Mouse (Mus musculus): ENCODE data around the gene Zfp712. TPM values are rescaled to one million over a fixed set of nuclear protein-coding genes. Genes with fewer than 3 reads are reported as not detected.
A peak's percentile ranks its signal among the peaks of the same experiment; 100 is the strongest.

Zfp712 gene
- polyA plus RNA-seq (2015; fragmentation: Nextera tagmentation; extraction: Ambion mirVana): 0.74 and 0.80 TPM in 2 replicates

DNA sequence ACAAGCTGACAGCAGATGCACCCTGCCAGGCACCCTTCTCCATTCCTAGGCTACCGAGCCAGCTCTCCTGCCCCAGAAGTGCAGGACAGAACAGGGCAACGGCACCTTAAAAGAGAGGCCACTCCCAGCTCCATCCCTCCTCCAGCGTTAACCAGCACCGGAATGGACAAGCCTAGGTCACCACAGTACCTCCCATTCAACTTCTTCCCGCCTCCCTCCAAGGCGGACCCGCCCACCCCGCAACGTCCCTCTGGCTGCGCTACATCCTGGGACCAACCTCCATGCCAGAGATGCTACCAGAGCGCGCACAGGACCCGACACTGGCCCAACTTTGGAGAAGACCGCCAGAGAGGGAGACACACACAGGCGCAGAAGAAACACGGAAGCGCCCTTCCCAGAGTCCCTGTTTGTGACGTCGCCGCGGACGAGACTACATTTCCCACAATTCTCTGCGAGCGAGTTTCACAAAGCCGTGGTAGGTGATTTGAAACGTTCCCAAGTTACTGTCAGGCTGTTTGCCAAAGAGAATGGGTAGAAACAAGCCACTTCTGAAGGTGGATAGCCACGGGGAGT is at the start of gene Zfp712:
Zfp712 (minus strand) TSS at position 385 of the 573 bp plus-strand sequence.
- whole genome bisulfite sequencing (ENCODE audit: insufficient replicate concordance): under 1% methylated on average over 27 of the region's 27 CpGs
- no peaks in the 10 kb centered on the region for H3K9me3 ChIP-seq (replicated peaks; ENCODE audit: control insufficient read depth, low read length)
- H3K4me1 ChIP-seq (ENCODE audit: control insufficient read depth, low read depth, low read length): peaks cover 4% of the 10 kb centered on the region; the same call in 1 of the 2 replicates
- ATAC-seq (ENCODE audit: low read depth): peak; percentile 99
- H3K4me3 ChIP-seq (ENCODE audit: low read depth, low read length): peak within 1 kb of the TSS; percentile 70
- no peaks in the 10 kb centered on the region for H3K36me3 ChIP-seq (ENCODE audit: control insufficient read depth, insufficient read depth)
- H3K27ac ChIP-seq (ENCODE audit: low read length): peak within 1 kb of the TSS; percentile 88
- peak within 1 kb of the TSS; percentile 68 for H3K9ac ChIP-seq (ENCODE audit: low read depth, low read length)
- H3K4me2 ChIP-seq (ENCODE audit: low read depth, low read length): peak within 1 kb of the TSS; percentile 70
- no peaks in the 10 kb centered on the region for H3K27me3 ChIP-seq (ENCODE audit: control insufficient read depth, insufficient read depth, low read depth, low read length)

GRCm38 (mm10) chr13:67108821-67109206 is 47.8 kb upstream of the Zfp712 start:
- Histone ChIP-seq H3K36me3 (ENCODE audit: control insufficient read depth, insufficient read depth) (peaks cover 6% of the 10 kb centered on the region), H3K27me3 (ENCODE audit: control insufficient read depth, insufficient read depth, low read depth, low read length) (no peaks in the 10 kb centered on the region), H3K27ac (ENCODE audit: low read length) (peak overlapping the region; percentile 14; the same call in 1 of the 2 replicates), H3K4me1 (ENCODE audit: control insufficient read depth, low read depth, low read length) (peaks cover 9% of the 10 kb centered on the region), H3K4me2 (ENCODE audit: low read depth, low read length) (peak overlapping the region; percentile 57), H3K9ac (ENCODE audit: low read depth, low read length) (peak overlapping the region; percentile 46), H3K9me3 (replicated peaks; ENCODE audit: control insufficient read depth, low read length) (no peaks in the 10 kb centered on the region), H3K4me3 (ENCODE audit: low read depth, low read length) (peak overlapping the region; percentile 76)
- ATAC-seq (ENCODE audit: low read depth): peak; percentile 40
- WGBS (ENCODE audit: insufficient replicate concordance): 4% methylated on average over 9 of the region's 9 CpGs

DNA sequence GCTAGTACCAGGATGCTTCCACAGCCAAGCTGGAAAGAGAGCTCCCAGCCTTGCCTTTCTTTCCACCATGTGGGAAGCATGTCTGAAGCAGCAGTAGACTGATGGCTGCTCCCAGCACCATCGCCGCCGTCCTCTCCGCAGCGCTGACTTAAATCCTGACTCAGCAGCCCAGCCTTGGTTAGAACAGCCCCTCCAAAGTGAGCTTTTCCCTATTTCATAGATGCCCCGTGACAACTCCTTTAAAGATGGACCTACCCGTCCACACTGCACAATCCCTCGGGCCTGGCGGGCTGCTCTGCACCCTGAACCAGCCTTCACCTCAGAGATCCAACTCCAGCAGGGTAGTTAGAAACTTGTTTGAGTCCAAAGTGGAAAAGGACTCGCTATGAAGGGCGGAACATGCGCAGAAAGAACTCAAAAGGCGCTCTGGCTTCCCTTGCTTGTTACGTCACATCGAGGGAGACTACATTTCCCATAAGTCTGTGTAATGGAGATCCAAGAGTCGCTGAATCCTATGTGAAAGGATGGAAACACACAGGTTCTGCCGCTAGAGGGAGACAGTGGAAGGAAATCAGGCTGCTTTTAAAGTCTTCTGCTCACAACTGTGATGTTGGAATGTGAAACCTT is 47.3 kb upstream of the Zfp712 start, which contains the start of gene Gm28557:
Gm28557 (minus strand) TSS at position 411 of the 627 bp plus-strand sequence.
- WGBS (ENCODE audit: insufficient replicate concordance): 0% methylated on average over 17 of the region's 17 CpGs
- peak within 1 kb of the TSS; percentile 81 for H3K9ac ChIP-seq (ENCODE audit: low read depth, low read length)

DNA sequence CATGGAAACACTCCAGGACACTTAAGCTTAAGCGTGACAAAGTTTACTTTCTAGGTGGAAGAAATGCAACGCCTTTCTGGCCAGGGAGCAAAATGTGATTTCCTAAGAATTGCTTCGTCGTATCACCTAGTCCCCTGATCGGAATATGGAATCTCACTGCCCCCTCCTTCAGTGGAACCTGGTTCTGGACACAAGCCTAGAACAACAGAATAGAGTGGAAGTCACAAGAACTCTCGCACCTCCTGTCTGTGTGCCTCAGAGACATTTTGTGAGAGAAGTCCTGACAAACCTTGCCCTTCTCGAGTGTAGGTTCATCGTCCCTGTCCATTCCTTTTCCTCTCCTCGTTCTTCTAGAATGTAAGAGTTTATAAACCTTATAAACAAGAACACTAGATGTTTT is 46.7 kb upstream of the Zfp712 start:
- WGBS (ENCODE audit: insufficient replicate concordance): 51% methylated on average over 9 of the region's 9 CpGs
- H3K9me3 ChIP-seq (replicated peaks; ENCODE audit: control insufficient read depth, low read length): no peaks in the 10 kb centered on the region
- no peak for ATAC-seq (ENCODE audit: low read depth)

More for the DNA sequence above, 47.3 kb upstream of the Zfp712 start, which contains the start of gene Gm28557:
- Histone ChIP-seq H3K9me3 (replicated peaks; ENCODE audit: control insufficient read depth, low read length) (no peaks in the 10 kb centered on the region), H3K4me1 (ENCODE audit: control insufficient read depth, low read depth, low read length) (peaks cover 9% of the 10 kb centered on the region), H3K27me3 (ENCODE audit: control insufficient read depth, insufficient read depth, low read depth, low read length) (no peaks in the 10 kb centered on the region), H3K4me3 (ENCODE audit: low read depth, low read length) (peak within 1 kb of the TSS; percentile 76), H3K36me3 (ENCODE audit: control insufficient read depth, insufficient read depth) (peaks cover 6% of the 10 kb centered on the region), H3K27ac (ENCODE audit: low read length) (peak within 1 kb of the TSS; percentile 90), H3K4me2 (ENCODE audit: low read depth, low read length) (peak within 1 kb of the TSS; percentile 77)
- ATAC-seq (ENCODE audit: low read depth): peak; percentile 97

GRCm38 (mm10) chr13:67097876-67098275 is 36.9 kb upstream of the Zfp712 start, which contains the start of gene Zfp708:
Gene Zfp708 (minus strand): TSS chr13:67097976.
- Histone ChIP-seq H3K4me1 (ENCODE audit: control insufficient read depth, low read depth, low read length) (no peaks in the 10 kb centered on the region), H3K4me3 (ENCODE audit: low read depth, low read length) (no peak within 1 kb of the TSS), H3K27ac (ENCODE audit: low read length) (no peak within 1 kb of the TSS), H3K4me2 (ENCODE audit: low read depth, low read length) (no peak within 1 kb of the TSS), H3K9me3 (replicated peaks; ENCODE audit: control insufficient read depth, low read length) (no peaks in the 10 kb centered on the region), H3K36me3 (ENCODE audit: control insufficient read depth, insufficient read depth) (no peaks in the 10 kb centered on the region; the same call in 1 of the 2 replicates), H3K9ac (ENCODE audit: low read depth, low read length) (no peak within 1 kb of the TSS), H3K27me3 (ENCODE audit: control insufficient read depth, insufficient read depth, low read depth, low read length) (no peaks in the 10 kb centered on the region)
- no peak for ATAC-seq (ENCODE audit: low read depth)
- WGBS (ENCODE audit: insufficient replicate concordance): 77% methylated on average over 10 of the region's 10 CpGs

More for the DNA sequence above, 46.7 kb upstream of the Zfp712 start:
- Histone ChIP-seq H3K27me3 (ENCODE audit: control insufficient read depth, insufficient read depth, low read depth, low read length) (no peaks in the 10 kb centered on the region), H3K4me1 (ENCODE audit: control insufficient read depth, low read depth, low read length) (peaks cover 9% of the 10 kb centered on the region), H3K27ac (ENCODE audit: low read length) (peak overlapping the region; percentile 90), H3K36me3 (ENCODE audit: control insufficient read depth, insufficient read depth) (peaks cover 6% of the 10 kb centered on the region), H3K4me2 (ENCODE audit: low read depth, low read length) (peak overlapping the region; percentile 77), H3K9ac (ENCODE audit: low read depth, low read length) (peak overlapping the region; percentile 81), H3K4me3 (ENCODE audit: low read depth, low read length) (peak overlapping the region; percentile 76)

GRCm38 (mm10) chr13:67090154-67090553 is 29.2 kb upstream of the Zfp712 start:
- H3K4me1 ChIP-seq (ENCODE audit: control insufficient read depth, low read depth, low read length): no peaks in the 10 kb centered on the region
- WGBS (ENCODE audit: insufficient replicate concordance): 33% methylated on average over 1 of the region's 1 CpGs
- H3K9ac ChIP-seq (ENCODE audit: low read depth, low read length): no peak overlapping the region
- no peaks in the 10 kb centered on the region for H3K9me3 ChIP-seq (replicated peaks; ENCODE audit: control insufficient read depth, low read length)
- no peak for ATAC-seq (ENCODE audit: low read depth)
- H3K27ac ChIP-seq (ENCODE audit: low read length): no peak overlapping the region
- no peak overlapping the region for H3K4me3 ChIP-seq (ENCODE audit: low read depth, low read length)
- H3K36me3 ChIP-seq (ENCODE audit: control insufficient read depth, insufficient read depth): peaks cover 3% of the 10 kb centered on the region; the same call in 1 of the 2 replicates
- H3K27me3 ChIP-seq (ENCODE audit: control insufficient read depth, insufficient read depth, low read depth, low read length): no peaks in the 10 kb centered on the region
- H3K4me2 ChIP-seq (ENCODE audit: low read depth, low read length): no peak overlapping the region

DNA sequence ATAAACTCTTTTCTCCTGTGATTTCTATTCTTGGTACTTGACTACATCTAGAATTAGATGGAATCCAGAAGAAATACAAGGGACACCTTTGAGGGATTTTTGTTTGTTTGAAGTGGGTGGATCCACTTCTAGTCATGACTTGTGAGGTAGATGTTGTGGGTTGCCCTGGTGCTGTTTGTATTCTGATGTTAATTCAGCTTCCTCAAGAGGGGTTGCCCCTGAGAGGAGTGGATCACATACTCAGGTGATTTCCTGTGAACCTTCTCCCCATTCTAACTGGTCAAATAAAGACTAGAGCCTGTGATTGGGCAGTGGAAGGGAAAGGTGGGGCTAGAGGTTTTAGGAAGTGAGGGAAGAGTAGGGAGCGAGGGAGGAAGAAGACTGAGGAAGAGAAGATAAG is 21.0 kb upstream of the Zfp712 start:
- H3K4me2 ChIP-seq (ENCODE audit: low read depth, low read length): peak overlapping the region; percentile 79
- H3K27ac ChIP-seq (ENCODE audit: low read length): peak overlapping the region; percentile 86
- no peak for ATAC-seq (ENCODE audit: low read depth)
- peaks cover 2% of the 10 kb centered on the region; the same call in 1 of the 2 replicates for H3K4me1 ChIP-seq (ENCODE audit: control insufficient read depth, low read depth, low read length)
- no peaks in the 10 kb centered on the region for H3K36me3 ChIP-seq (ENCODE audit: control insufficient read depth, insufficient read depth)
- H3K9ac ChIP-seq (ENCODE audit: low read depth, low read length): no peak overlapping the region
- H3K4me3 ChIP-seq (ENCODE audit: low read depth, low read length): peak overlapping the region; percentile 72; the same call in 1 of the 2 replicates
- H3K9me3 ChIP-seq (replicated peaks; ENCODE audit: control insufficient read depth, low read length): no peaks in the 10 kb centered on the region
- no peaks in the 10 kb centered on the region for H3K27me3 ChIP-seq (ENCODE audit: control insufficient read depth, insufficient read depth, low read depth, low read length)
- 53% methylated on average over 1 of the region's 1 CpGs for WGBS (ENCODE audit: insufficient replicate concordance)

DNA sequence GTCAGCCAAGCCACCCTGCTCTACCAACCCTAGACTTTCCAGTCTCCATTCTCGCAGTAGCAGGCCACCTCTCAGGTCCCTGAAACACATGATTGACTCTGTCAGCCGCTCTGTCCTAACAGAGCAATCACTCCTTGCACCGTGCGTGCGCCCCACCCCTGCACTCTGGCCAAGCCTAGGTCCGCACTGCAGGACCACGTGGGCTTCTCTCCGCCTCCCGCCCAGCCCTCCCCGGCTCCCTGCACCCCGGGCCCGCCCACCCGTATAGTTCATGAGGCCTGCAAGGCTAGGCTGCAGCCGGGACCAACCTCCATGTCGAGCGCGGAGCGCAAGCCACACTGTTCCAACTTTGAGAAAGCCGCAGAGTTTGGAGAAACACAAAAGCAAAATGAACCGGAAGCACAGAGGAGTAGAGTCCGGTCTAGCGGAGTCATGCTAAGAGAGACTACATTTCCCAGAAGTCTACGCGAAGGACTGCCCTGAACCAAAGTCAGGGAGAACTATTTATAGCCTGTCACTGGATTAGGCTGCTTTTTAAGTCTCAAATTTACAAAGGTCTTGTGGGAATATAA is 20.3 kb upstream of the Zfp712 start:
- H3K36me3 ChIP-seq (ENCODE audit: control insufficient read depth, insufficient read depth): no peaks in the 10 kb centered on the region
- under 1% methylated on average over 24 of the region's 24 CpGs for WGBS (ENCODE audit: insufficient replicate concordance)
- peak; percentile 100 for ATAC-seq (ENCODE audit: low read depth)
- peak overlapping the region; percentile 61 for H3K9ac ChIP-seq (ENCODE audit: low read depth, low read length)
- H3K9me3 ChIP-seq (replicated peaks; ENCODE audit: control insufficient read depth, low read length): no peaks in the 10 kb centered on the region
- H3K27me3 ChIP-seq (ENCODE audit: control insufficient read depth, insufficient read depth, low read depth, low read length): no peaks in the 10 kb centered on the region
- H3K4me1 ChIP-seq (ENCODE audit: control insufficient read depth, low read depth, low read length): peaks cover 2% of the 10 kb centered on the region; the same call in 1 of the 2 replicates
- H3K27ac ChIP-seq (ENCODE audit: low read length): peak overlapping the region; percentile 86
- peak overlapping the region; percentile 79 for H3K4me2 ChIP-seq (ENCODE audit: low read depth, low read length)
- H3K4me3 ChIP-seq (ENCODE audit: low read depth, low read length): peak overlapping the region; percentile 72

Data from liver, embryonic 16.5 days (tissue).